Mouse (Mus musculus) left cerebral cortex, postnatal 10 days (tissue): Measurements from ENCODE around the gene Gm2696. TPM values are rescaled to one million over a fixed set of nuclear protein-coding genes. Genes with fewer than 3 reads are reported as not detected.

Source experiments
- DNase-seq, 2 experiments: peaks; one replicate each; pipeline ENCODE4 v3.0.0; 2021 to 2022; ENCODE audit warnings: low spot score in 2 of 2, mixed read lengths in 1 of 2; ENCODE audit errors: extremely low spot score in 1 of 2
- intact Hi-C: fragments of 180-260 bp; cut with DNase I; formaldehyde crosslinking; loops from one replicate; pipeline ENCODE4 v1.15.1; 2025
- total RNA-seq, 2 experiments: library from RNA; stranded (reverse); gene quantifications; 2 replicates each; pipeline ENCODE4 v1.2.3; 2021

The Gm2696 gene
- total RNA-seq, 2 experiments from 2014 or later, result not detected

- intact Hi-C loops, result no loop called here
- DNase-seq, result no peak
Measured at GRCm38 (mm10) chr10:77839006-77839405, 24.5 kb downstream of the Gm2696 start.

- no peak for DNase-seq
Measured at GRCm38 (mm10) chr10:77846503-77846902, 32.0 kb downstream of the Gm2696 start, which contains the start of gene Gm36176. TSS of gene Gm36176 (plus strand) at chr10:77846803.

DNA sequence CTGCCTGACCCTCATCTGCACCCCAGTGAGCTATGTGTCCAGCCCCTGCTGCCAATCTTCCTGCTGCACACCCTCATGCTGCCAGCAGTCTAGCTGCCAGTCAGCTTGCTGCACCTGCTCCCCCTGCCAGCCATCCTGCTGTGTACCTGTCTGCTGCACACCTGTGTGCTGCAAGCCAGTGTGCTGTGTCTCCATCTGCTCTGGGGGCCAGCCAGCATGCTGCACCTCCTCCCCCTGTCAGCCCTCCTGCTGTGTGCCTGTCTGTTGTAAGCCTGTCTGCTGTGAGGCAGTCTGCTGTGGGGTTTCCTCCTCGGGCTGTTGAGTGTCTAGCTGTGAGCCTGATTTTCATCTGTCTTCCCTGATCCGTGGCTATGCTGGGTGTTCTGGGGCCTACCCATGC, 32.5 kb downstream of the Gm2696 start:
- DNase-seq, result no peak
- intact Hi-C loops, result no loop called here

More at GRCm38 (mm10) chr10:77846503-77846902, 32.0 kb downstream of the Gm2696 start, which contains the start of gene Gm36176:
- intact Hi-C loops, result no loop called here

GRCm38 (mm10) chr10:77847538-77847937, 33.1 kb downstream of the Gm2696 start:
- intact Hi-C loops, result no loop called here
- no peak for DNase-seq

GRCm38 (mm10) chr10:77852559-77852958, 38.1 kb downstream of the Gm2696 start, which contains the start of gene Gm10318:
TSS of gene Gm10318 (plus strand) at chr10:77852859.
- intact Hi-C loops, result no loop called here
- DNase-seq, result no peak

- no peak for DNase-seq
- intact Hi-C loops, result no loop called here
Measured at GRCm38 (mm10) chr10:77861675-77862074, 47.2 kb downstream of the Gm2696 start, which contains the start of gene Gm3285. TSS of gene Gm3285 (plus strand) at chr10:77861975.

- intact Hi-C loops, result no loop called here
Measured at GRCm38 (mm10) chr10:77864067-77864761, 49.7 kb downstream of the Gm2696 start.

DNA sequence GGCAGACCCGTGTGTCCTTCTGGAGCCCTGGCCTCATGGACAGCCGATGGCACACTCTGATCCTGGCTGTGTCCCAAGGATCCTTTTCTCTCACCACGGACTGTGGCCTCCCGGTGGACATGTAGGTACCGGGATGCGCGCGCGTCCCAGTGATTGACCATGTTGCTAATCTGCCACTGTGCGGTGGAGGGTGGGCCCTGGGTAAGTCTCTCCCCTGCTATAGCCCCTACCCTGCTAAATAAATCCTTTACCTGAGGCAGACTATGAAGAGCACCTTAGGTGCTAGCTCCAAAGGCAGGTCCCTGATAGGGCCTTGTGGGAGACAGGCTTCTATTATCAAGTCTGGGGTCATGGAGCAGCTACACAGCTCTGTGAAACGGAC, 50.3 kb downstream of the Gm2696 start:
- DNase-seq, result no peak
- intact Hi-C loops, result no loop called here

More at GRCm38 (mm10) chr10:77864067-77864761, 49.7 kb downstream of the Gm2696 start:
- no peak for DNase-seq

GRCm38 (mm10) chr10:77867546-77867945, 53.1 kb downstream of the Gm2696 start:
- intact Hi-C loops, result no loop called here
- DNase-seq, result no peak

GRCm38 (mm10) chr10:77869651-77870050, 55.2 kb downstream of the Gm2696 start:
- DNase-seq, result no peak
- intact Hi-C loops, result no loop called here

DNA sequence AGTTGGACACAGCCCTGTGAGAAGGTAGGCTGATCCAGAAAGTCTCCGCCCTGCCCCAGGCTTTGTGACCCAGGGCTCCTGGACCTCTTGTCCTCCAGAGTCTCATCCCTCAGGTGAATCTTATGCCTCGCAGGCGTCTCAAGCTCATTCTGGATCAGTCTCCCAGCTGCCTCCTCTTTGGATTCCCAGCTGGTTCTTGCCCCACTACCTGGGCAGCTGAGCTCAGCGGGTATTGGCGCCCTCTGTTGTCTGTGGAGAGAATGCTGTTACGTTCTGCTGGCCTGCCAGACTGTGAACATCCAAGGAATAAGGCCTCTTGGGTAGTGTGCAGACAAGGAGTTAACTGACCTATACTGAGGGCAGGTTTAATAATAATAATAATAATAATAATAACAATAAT, 64.5 kb downstream of the Gm2696 start:
- intact Hi-C loops, result loop anchor here (5.0 kb wide), 1 partner anchor 242 kb away; no protein-coding TSS in a partner anchor
- no peak for DNase-seq

- DNase-seq, result no peak
- intact Hi-C loops, result loop anchor here (10.0 kb wide), 1 partner anchor 356 kb away; no protein-coding TSS in a partner anchor
Measured at GRCm38 (mm10) chr10:77880305-77880704, 65.8 kb downstream of the Gm2696 start.

DNA sequence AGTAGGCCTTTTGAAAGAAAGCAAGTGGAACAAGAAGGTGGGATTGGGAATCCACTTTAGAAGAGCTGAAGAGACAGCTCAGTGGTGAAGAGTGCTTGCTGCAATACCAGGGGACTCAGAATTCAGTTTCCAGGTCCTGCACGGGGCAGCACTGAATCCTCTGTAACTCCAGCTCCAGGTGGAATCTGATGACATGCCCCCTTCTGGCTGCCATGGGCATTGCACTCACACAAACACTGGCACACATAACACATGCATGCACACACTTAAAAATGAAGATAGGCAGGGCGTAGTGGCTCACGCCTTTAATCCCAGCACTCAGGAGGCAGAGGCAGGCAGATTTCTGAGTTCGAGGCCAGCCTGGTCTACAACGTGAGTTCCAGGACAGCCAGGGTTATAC, 68.1 kb downstream of the Gm2696 start:
- DNase-seq, result no peak
- intact Hi-C loops, result loop anchor here (10.0 kb wide), 1 partner anchor 358 kb away; no protein-coding TSS in a partner anchor

Other genes starting within 250 kb of the Gm2696 start
- 10 to 100 TPM; 59.2 to 66.9 TPM for gene Pttg1ip, start 233.0 kb upstream of the Gm2696 start, total RNA-seq
- gene Sumo3, start 208.6 kb upstream of the Gm2696 start, total RNA-seq, result 100 to 1,000 TPM; 142 to 154 TPM
- gene Gm49325, start 208.5 kb upstream of the Gm2696 start, total RNA-seq, result 10 to 100 TPM; 18.5 to 22.8 TPM
- 10 to 100 TPM; 32.6 to 39.9 TPM for gene Ube2g2, start 192.4 kb upstream of the Gm2696 start, total RNA-seq
- gene Tspear, start 128.1 kb upstream of the Gm2696 start, total RNA-seq, result under 1 TPM in 1 of 2 experiments, not detected in 1; 0.18 TPM
- not detected for gene Gm19402, start 123.9 kb upstream of the Gm2696 start, total RNA-seq
- gene Gm9508, start 117.4 kb upstream of the Gm2696 start, total RNA-seq, result not detected
- not detected for gene Gm10272, start 108.1 kb upstream of the Gm2696 start, total RNA-seq
- not detected for gene Gm10024, start 103.2 kb upstream of the Gm2696 start, total RNA-seq
- not detected for gene Gm10142, start 98.9 kb upstream of the Gm2696 start, total RNA-seq
- gene Krtap12-1, start 94.1 kb upstream of the Gm2696 start, total RNA-seq, result not detected
- gene Gm10100, start 88.2 kb upstream of the Gm2696 start, total RNA-seq, result not detected
- gene Gm18596, start 72.0 kb upstream of the Gm2696 start, total RNA-seq, result not detected
- gene Gm9736, start 63.3 kb upstream of the Gm2696 start, total RNA-seq, result not detected
- not detected for gene Gm3233, start 55.0 kb upstream of the Gm2696 start, total RNA-seq
- gene Gm3238, start 43.4 kb upstream of the Gm2696 start, total RNA-seq, result not detected
- not detected for gene Gm7138, start 37.7 kb upstream of the Gm2696 start, total RNA-seq
- not detected for gene Gm3250, start 32.1 kb upstream of the Gm2696 start, total RNA-seq
- not detected for gene Gm7137, start 26.5 kb upstream of the Gm2696 start, total RNA-seq
- not detected for gene Gm9639, start 19.6 kb upstream of the Gm2696 start, total RNA-seq
- not detected for gene Gm19668, start 15.5 kb upstream of the Gm2696 start, total RNA-seq
- not detected for gene Gm9507, start 2.8 kb upstream of the Gm2696 start, total RNA-seq
- gene Krtap10-4, start 12.4 kb downstream of the Gm2696 start, total RNA-seq, result not detected
- gene Krtap10-10, start 21.3 kb downstream of the Gm2696 start, total RNA-seq, result not detected
- gene Gm36176, start 32.1 kb downstream of the Gm2696 start, total RNA-seq, result not detected
- not detected for gene Gm10318, start 38.2 kb downstream of the Gm2696 start, total RNA-seq
- not detected for gene Gm3285, start 47.3 kb downstream of the Gm2696 start, total RNA-seq
- gene Lrrc3, start 87.9 kb downstream of the Gm2696 start, total RNA-seq, result 10 to 100 TPM; 31.7 to 33.5 TPM
- gene Trpm2, start 155.9 kb downstream of the Gm2696 start, total RNA-seq, result 10 to 100 TPM; 27.4 to 29.6 TPM
- gene 1810043G02Rik, start 163.8 kb downstream of the Gm2696 start, total RNA-seq, result 10 to 100 TPM; 31.9 to 37.4 TPM
- 10 to 100 TPM; 82.7 to 90.8 TPM for gene Pfkl, start 195.4 kb downstream of the Gm2696 start, total RNA-seq
- under 1 TPM in 1 of 2 experiments, not detected in 1; 0.81 TPM for gene Dnmt3l, start 227.3 kb downstream of the Gm2696 start, total RNA-seq
- under 1 TPM in 1 of 2 experiments, not detected in 1; 0.28 TPM for gene Aire, start 228.9 kb downstream of the Gm2696 start, total RNA-seq